Mouse (Mus musculus) hindbrain, embryonic 14.5 days (tissue): ENCODE measurements around the gene Slc25a21. TPM values are rescaled to one million over a fixed set of nuclear protein-coding genes. Genes with fewer than 3 reads are reported as not detected.

Source experiments
- ATAC-seq: fragments of 200-750 bp; cut with Nextera tagmentation; 2 replicates; pipeline ENCODE4 v1.8.0; 2017; ENCODE audit warnings: moderate number of reproducible peaks, mild to moderate bottlenecking, moderate TSS enrichment, moderate library complexity; ENCODE audit not compliant: low FRiP score
- DNase-seq: peaks from one replicate; pipeline ENCODE4 v3.0.0-alpha.2; 2015; ENCODE audit warnings: low spot score
- H3K27ac ChIP-seq: fragments of 300-500 bp; sonication (generic); 2 replicates; pipeline ENCODE4 v1.5.1; 2014; ENCODE audit warnings: mild to moderate bottlenecking, moderate library complexity
- H3K27me3 ChIP-seq: fragments of 300-500 bp; sonication (generic); 2 replicates; pipeline ENCODE4 v1.6.1; 2014; ENCODE audit warnings: mild to moderate bottlenecking, low read length, mixed read lengths; ENCODE audit not compliant: control insufficient read depth, insufficient read depth
- H3K36me3 ChIP-seq: fragments of 300-500 bp; sonication (generic); replicated peaks from 2 replicates; pipeline ENCODE4 v1.6.1; 2014; ENCODE audit not compliant: control insufficient read depth, insufficient read depth
- H3K4me1 ChIP-seq: fragments of 300-500 bp; sonication (generic); replicated peaks from 2 replicates; pipeline ENCODE4 v1.6.1; 2014; ENCODE audit warnings: antibody characterized with exemption, low read length, mixed read lengths; ENCODE audit not compliant: control insufficient read depth, insufficient read depth
- H3K4me2 ChIP-seq: fragments of 300-500 bp; sonication (generic); replicated peaks from 2 replicates; pipeline ENCODE4 v1.6.1; 2014; ENCODE audit warnings: mild to moderate bottlenecking, moderate library complexity
- H3K4me3 ChIP-seq: fragments of 300-500 bp; sonication (generic); replicated peaks from 2 replicates; pipeline ENCODE4 v1.5.1; 2014; ENCODE audit warnings: mild to moderate bottlenecking, low read length
- H3K9ac ChIP-seq: fragments of 300-500 bp; sonication (generic); 2 replicates; pipeline ENCODE4 v1.6.1; 2014
- H3K9me3 ChIP-seq: fragments of 300-500 bp; sonication (generic); 2 replicates; pipeline ENCODE4 v1.6.1; 2016; ENCODE audit warnings: low read length; ENCODE audit not compliant: control insufficient read depth
- WGBS: fragments of 180-500 bp; shearing (Covaris S2); extraction: QIAGEN DNeasy Blood & Tissue Kit; methylation state at CpG from one replicate; pipeline ENCODE4 v1.1.7; 2014; 5-methylcytosine and 5-hydroxymethylcytosine counted together
- polyA plus RNA-seq: library from polyadenylated mRNA; unstranded; fragments of >200 nt; fragmentation: Nextera tagmentation; extraction: Ambion mirVana; gene quantifications from 2 replicates; pipeline ENCODE4 v1.2.1, GENCODE M21; 2014

Slc25a21 gene
- polyA plus RNA-seq, 1 experiment from 2014 or later, result 0.36 TPM

GRCm38 (mm10) chr12:57093107-57093506 lies 104.2 kb downstream of the Slc25a21 start:
- ATAC-seq, result no peak
- H3K27ac ChIP-seq, result no peak overlapping the region

GRCm38 (mm10) chr12:57084519-57084918 lies 112.8 kb downstream of the Slc25a21 start:
- DNase-seq, result no peak
- ATAC-seq, result no peak
- Histone ChIP-seq H3K27ac (no peak overlapping the region), H3K4me3 (no peak overlapping the region), H3K36me3 (no peaks in the 10 kb centered on the region), H3K27me3 (no peaks in the 10 kb centered on the region), H3K4me2 (no peak overlapping the region), H3K4me1 (no peaks in the 10 kb centered on the region), H3K9me3 (no peaks in the 10 kb centered on the region), H3K9ac (no peak overlapping the region)
- WGBS, result 11% methylated on average over 3 of the region's 3 CpGs

More at GRCm38 (mm10) chr12:57093107-57093506, 104.2 kb downstream of the Slc25a21 start:
- Histone ChIP-seq H3K9me3 (no peaks in the 10 kb centered on the region), H3K36me3 (no peaks in the 10 kb centered on the region), H3K4me3 (no peak overlapping the region), H3K4me2 (no peak overlapping the region), H3K27me3 (no peaks in the 10 kb centered on the region), H3K4me1 (no peaks in the 10 kb centered on the region), H3K9ac (no peak overlapping the region)
- WGBS, result 60% methylated on average over 5 of the region's 5 CpGs
- no peak for DNase-seq

- Histone ChIP-seq H3K4me3 (no peak overlapping the region), H3K27me3 (no peaks in the 10 kb centered on the region), H3K36me3 (no peaks in the 10 kb centered on the region), H3K27ac (no peak overlapping the region), H3K4me1 (no peaks in the 10 kb centered on the region), H3K9me3 (no peaks in the 10 kb centered on the region), H3K4me2 (no peak overlapping the region), H3K9ac (no peak overlapping the region)
- WGBS, result 70% methylated on average over 5 of the region's 5 CpGs
- no peak for DNase-seq
- ATAC-seq, result no peak
These were observed 113.7 kb downstream of the Slc25a21 start for GRCm38 (mm10) chr12:57083533-57083932.

- Histone ChIP-seq H3K4me3 (no peak overlapping the region), H3K4me2 (no peak overlapping the region), H3K27me3 (no peaks in the 10 kb centered on the region), H3K9me3 (no peaks in the 10 kb centered on the region), H3K9ac (no peak overlapping the region), H3K36me3 (no peaks in the 10 kb centered on the region), H3K27ac (no peak overlapping the region), H3K4me1 (no peaks in the 10 kb centered on the region)
- DNase-seq (no peak), ATAC-seq (no peak)
- 75% methylated on average over 4 of the region's 4 CpGs for WGBS
These were observed 120.7 kb downstream of the Slc25a21 start for GRCm38 (mm10) chr12:57076606-57077005.

- Histone ChIP-seq H3K4me1 (no peaks in the 10 kb centered on the region), H3K4me2 (no peak overlapping the region), H3K9me3 (no peaks in the 10 kb centered on the region), H3K36me3 (no peaks in the 10 kb centered on the region), H3K27me3 (no peaks in the 10 kb centered on the region), H3K27ac (no peak overlapping the region), H3K9ac (no peak overlapping the region), H3K4me3 (no peak overlapping the region)
- ATAC-seq, result no peak
- WGBS, result 69% methylated on average over 2 of the region's 2 CpGs
- DNase-seq, result no peak
These were observed 124.7 kb downstream of the Slc25a21 start for GRCm38 (mm10) chr12:57072616-57073015.

- DNase-seq, result no peak
- no peaks in the 10 kb centered on the region for H3K4me1 ChIP-seq
- no peaks in the 10 kb centered on the region for H3K36me3 ChIP-seq
- H3K4me3 ChIP-seq, result no peak overlapping the region
- H3K9me3 ChIP-seq, result no peaks in the 10 kb centered on the region
- H3K4me2 ChIP-seq, result no peak overlapping the region
- no peaks in the 10 kb centered on the region for H3K27me3 ChIP-seq
- no peak overlapping the region for H3K9ac ChIP-seq
- no peak for ATAC-seq
- WGBS, result 42% methylated on average over 5 of the region's 5 CpGs
- no peak overlapping the region for H3K27ac ChIP-seq
These were observed 128.7 kb downstream of the Slc25a21 start for GRCm38 (mm10) chr12:57068607-57069006.

GRCm38 (mm10) chr12:57019737-57020136 lies 177.5 kb downstream of the Slc25a21 start:
- Histone ChIP-seq H3K9me3 (no peaks in the 10 kb centered on the region), H3K4me3 (no peak overlapping the region), H3K4me2 (no peak overlapping the region), H3K27me3 (no peaks in the 10 kb centered on the region), H3K4me1 (no peaks in the 10 kb centered on the region), H3K36me3 (no peaks in the 10 kb centered on the region), H3K27ac (no peak overlapping the region), H3K9ac (no peak overlapping the region)
- ATAC-seq, result no peak
- 90% methylated on average over 4 of the region's 4 CpGs for WGBS
- no peak for DNase-seq

GRCm38 (mm10) chr12:57016845-57017244 lies 180.4 kb downstream of the Slc25a21 start:
- no peaks in the 10 kb centered on the region for H3K9me3 ChIP-seq
- no peak overlapping the region for H3K4me2 ChIP-seq
- WGBS, result 93% methylated on average over 3 of the region's 3 CpGs
- no peak overlapping the region for H3K27ac ChIP-seq
- H3K27me3 ChIP-seq, result no peaks in the 10 kb centered on the region
- H3K36me3 ChIP-seq, result no peaks in the 10 kb centered on the region
- no peak overlapping the region for H3K9ac ChIP-seq
- no peak for DNase-seq
- H3K4me3 ChIP-seq, result no peak overlapping the region
- no peaks in the 10 kb centered on the region for H3K4me1 ChIP-seq
- no peak for ATAC-seq

- Histone ChIP-seq H3K4me1 (no peaks in the 10 kb centered on the region), H3K36me3 (no peaks in the 10 kb centered on the region), H3K27me3 (no peaks in the 10 kb centered on the region), H3K27ac (no peak overlapping the region), H3K9me3 (no peaks in the 10 kb centered on the region), H3K4me3 (no peak overlapping the region), H3K9ac (no peak overlapping the region), H3K4me2 (no peak overlapping the region)
- ATAC-seq (no peak), DNase-seq (no peak)
- 84% methylated on average over 3 of the region's 3 CpGs for WGBS
These were observed 180.9 kb downstream of the Slc25a21 start for GRCm38 (mm10) chr12:57016324-57016723.

GRCm38 (mm10) chr12:57009010-57009409 lies 188.3 kb downstream of the Slc25a21 start:
- H3K27ac ChIP-seq, result no peak overlapping the region
- no peaks in the 10 kb centered on the region for H3K4me1 ChIP-seq
- 43% methylated on average over 11 of the region's 11 CpGs for WGBS
- no peak overlapping the region for H3K4me2 ChIP-seq
- H3K9me3 ChIP-seq, result no peaks in the 10 kb centered on the region
- DNase-seq (no peak), ATAC-seq (no peak)
- H3K4me3 ChIP-seq, result no peak overlapping the region
- no peaks in the 10 kb centered on the region for H3K27me3 ChIP-seq
- no peak overlapping the region for H3K9ac ChIP-seq
- H3K36me3 ChIP-seq, result no peaks in the 10 kb centered on the region
